Mouse (Mus musculus): ENCODE results near the gene Tasp1. TPM values are rescaled to one million over a fixed set of nuclear protein-coding genes. Genes with fewer than 3 reads are reported as not detected.
"Not testable (repeated sequence)": the region's sequence is repeated elsewhere in the genome, so short reads cannot be mapped to it uniquely, and the experiment has no call there.

Tasp1 gene
- total RNA-seq, 2 experiments from 2014 or later: 29.6 to 30.6 TPM

DNA sequence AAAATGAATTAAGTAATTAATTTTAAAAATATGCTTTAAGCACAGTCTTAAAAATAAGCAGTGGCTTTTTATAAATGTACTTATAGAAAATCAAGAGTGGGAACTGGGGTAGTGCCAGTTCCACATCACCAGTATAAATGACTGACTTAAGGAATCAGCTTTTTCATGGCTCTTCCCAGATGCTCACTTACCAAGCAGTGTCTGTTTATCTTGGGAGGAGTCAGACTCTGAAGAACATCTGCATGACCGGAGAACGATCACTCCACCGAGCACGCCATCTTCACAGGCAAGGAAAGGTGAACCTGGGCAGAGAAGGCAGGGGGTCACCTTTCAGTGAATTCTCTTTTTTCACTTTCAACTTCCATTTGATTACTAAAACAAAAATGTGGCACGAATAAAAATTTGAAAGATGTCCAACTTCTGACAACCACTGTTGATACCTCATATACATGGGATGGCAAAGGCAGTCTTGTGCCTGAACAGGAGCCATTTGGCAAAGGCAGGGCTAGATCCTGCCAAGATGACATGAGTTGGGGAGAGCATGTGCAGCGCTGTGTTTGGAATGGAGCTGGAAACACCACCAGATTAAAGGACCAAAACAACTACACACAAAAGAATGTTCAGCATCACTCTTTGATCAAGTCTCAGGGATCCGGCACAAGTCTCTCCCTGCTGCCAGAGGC, 182.9 kb downstream of the Tasp1 start:
- DNase-seq: peak; percentile 59 to 60

DNA sequence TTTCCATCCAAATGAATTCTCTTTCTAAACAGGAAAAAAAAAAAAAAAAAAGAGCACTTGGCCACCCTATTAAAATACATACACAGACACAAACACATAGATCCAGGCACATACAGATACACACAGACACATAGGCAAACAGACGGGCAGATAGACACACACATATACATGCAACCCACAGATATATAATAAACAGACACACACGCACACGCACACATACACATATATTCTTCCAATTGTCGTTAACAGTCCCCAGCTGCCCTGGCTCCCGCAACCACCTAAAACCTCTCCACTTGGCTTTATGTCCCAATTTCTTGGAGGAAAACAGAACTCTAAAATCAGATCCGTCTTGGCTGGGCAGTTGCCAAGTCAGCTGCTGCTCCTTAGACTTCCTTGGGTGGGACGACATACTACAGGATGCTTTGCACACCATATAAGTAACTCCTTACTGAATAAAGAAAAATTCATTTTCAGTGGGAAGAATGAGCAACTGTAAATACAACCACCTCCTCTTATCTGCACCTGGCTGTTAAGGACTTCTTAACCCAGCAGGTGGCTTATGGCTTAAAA, 188.5 kb downstream of the Tasp1 start:
- DNase-seq: no peak

GRCm38 (mm10) chr2:139875876-139876275, 190.7 kb downstream of the Tasp1 start:
- no peak for DNase-seq

GRCm38 (mm10) chr2:139874173-139874572, 192.4 kb downstream of the Tasp1 start:
- DNase-seq: no peak

DNA sequence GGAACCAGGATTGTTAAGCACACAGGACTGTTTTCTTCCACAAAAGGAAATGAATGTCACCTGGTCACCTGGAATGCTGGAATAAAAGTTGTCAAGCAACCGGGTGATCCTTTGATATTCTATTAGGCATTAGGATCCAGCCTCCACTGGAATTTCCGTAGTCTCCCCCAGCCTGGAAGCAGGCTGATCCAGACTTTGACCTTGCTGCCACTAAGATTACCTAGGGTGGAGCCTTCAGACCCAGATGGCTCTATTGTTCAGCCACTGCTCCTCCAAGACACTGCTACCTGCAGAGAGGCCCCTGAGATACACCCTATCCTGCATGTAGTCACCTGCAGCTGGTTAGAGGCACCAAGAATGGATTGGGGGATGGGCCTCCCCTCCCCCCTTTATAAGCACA, 192.8 kb downstream of the Tasp1 start:
- DNase-seq: no peak

- DNase-seq: not testable (repeated sequence)
Measured at GRCm38 (mm10) chr2:139869071-139869470, 197.5 kb downstream of the Tasp1 start.

DNA sequence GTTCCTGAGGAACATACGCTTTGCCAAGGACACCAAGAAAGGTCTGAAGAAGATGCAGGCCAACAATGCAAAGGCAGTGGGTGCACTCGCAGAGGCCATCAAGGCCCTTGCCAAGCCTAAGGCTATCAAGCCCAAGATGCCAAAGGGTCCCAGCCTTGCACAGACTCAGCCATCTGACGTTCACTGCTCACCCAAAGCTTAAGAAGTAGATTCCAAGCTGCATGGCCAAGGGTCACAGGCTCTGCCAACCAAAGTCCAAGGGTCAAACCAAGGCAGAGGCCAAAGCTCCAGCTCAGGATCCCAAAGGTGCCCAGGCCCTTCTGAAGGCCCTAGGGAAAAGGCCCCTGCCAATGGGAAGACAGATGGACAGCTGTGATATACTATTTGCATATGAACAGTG, 203.2 kb downstream of the Tasp1 start:
- not testable (repeated sequence) for DNase-seq

- DNase-seq: no peak
Measured at GRCm38 (mm10) chr2:139860133-139860494, 206.5 kb downstream of the Tasp1 start.

DNA sequence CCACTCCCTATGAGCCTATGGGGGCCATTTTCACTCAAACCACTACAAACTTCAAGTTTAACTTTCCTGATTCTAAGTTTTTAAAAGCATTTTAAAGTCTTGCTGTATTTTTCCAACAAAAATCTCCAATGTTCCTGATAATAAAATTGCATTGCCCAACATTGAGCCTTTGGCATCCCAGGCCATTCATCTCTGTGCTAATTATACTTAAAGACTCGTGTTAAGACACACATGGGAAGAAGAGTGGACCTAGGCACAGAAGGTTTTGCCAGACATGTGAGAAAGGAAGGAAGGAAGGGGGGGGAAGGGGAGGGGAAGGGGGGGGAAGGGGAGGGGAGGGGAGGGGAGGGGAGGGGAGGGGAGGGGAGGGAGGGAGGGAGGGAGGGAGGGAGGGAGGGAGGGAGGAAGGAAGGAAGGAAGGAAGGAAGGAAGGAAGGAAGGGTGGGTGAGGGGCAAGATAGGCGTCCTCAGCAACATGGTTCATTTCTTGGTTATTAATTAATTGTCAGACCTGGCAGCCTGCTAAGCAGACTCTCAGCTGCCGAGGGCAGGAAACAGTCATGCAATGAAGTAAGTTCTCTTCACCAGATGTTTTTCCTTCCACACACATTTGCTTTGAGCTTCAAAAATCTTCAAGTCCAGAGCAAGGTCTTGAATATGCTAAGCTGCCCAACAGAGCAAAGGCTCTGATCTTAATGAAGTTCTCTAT, 207.0 kb downstream of the Tasp1 start:
- DNase-seq: no peak

DNA sequence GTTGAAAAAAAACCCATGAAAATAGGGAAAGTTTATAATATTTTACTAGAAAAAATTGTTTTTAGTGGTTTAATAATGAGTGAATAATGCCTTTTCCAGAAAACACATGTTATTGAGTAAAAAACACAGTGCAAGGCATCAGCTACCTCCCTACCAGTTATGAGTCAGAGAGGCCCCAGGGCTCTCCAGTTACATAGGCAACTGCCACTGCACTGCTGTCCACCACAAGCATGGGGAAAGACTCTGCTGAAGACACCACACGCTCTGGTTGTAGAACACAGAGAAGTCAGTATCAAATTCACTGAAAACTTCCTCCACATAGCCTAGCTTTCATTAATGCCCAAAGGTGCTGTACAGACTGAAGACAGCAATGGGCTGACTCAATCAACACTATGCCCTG, 217.0 kb downstream of the Tasp1 start:
- no peak for DNase-seq

GRCm38 (mm10) chr2:139841359-139841758, 225.2 kb downstream of the Tasp1 start:
- DNase-seq: no peak

- no peak for DNase-seq
Measured at GRCm38 (mm10) chr2:139840941-139841340, 225.7 kb downstream of the Tasp1 start.

- no peak for DNase-seq
Measured at GRCm38 (mm10) chr2:139821589-139822378, 244.8 kb downstream of the Tasp1 start.

- no peak for DNase-seq
Measured at GRCm38 (mm10) chr2:139817275-139817674, 249.3 kb downstream of the Tasp1 start.

DNA sequence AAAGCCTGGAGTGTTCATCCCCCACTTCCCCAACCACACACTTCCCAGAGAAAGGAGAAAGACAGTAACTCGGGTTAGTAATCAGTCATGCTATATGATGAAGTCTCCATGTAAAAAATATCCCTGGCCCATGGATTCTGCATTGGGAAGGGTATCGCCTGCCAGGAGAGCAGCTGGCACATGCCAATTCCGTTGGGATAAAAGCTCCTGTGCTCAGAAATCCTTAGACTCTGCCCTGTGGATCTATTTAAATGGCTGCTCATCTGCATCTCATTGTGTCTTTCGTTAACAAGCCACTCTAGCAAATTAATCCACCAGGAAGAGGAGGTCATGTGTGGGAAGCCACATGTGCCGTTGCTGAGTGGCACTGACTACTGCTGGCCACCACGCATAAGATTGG, 258.7 kb downstream of the Tasp1 start:
- DNase-seq: no peak

- no peak for DNase-seq
Measured at GRCm38 (mm10) chr2:139804041-139804440, 262.6 kb downstream of the Tasp1 start.

- no peak for DNase-seq
Measured at GRCm38 (mm10) chr2:139792345-139793120, 274.1 kb downstream of the Tasp1 start.

DNA sequence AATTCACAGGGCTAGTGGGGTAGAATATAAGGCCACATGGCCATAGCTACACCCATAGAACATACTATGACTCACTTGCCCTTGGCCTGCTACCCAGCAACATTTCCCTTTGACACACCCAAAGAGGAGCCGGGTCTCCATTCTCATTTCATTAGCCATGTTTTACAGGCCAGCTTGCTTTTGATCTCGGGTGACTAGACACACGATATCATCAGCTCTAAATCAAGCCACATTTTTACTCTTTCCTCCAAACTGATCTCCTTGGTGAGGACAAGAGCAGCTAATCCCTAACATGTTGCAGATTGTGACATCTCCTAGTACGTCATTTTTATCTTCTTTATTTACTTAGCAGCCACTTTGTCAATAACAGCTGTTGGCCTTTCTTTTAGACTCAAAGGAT, 277.9 kb downstream of the Tasp1 start:
- no peak for DNase-seq

DNA sequence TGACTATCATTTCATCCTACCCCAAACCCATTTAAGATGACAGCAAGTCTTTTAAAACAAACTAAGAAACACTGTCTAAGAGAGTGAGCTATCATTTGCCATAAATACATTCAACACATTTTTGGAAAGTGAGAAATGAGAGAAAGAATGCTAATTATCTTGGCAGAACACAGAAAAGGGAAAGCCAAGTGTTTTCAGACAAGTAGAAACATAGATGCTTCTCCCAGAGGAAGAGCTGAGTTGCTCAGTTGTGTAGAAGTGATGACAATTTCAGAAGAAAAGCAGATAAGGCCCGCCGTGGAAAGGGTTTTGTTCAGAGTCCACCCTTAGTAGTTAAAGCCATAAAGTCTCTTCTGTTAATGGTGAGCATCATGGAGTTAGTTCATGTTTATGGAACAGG, 281.7 kb downstream of the Tasp1 start:
- DNase-seq: no peak

DNA sequence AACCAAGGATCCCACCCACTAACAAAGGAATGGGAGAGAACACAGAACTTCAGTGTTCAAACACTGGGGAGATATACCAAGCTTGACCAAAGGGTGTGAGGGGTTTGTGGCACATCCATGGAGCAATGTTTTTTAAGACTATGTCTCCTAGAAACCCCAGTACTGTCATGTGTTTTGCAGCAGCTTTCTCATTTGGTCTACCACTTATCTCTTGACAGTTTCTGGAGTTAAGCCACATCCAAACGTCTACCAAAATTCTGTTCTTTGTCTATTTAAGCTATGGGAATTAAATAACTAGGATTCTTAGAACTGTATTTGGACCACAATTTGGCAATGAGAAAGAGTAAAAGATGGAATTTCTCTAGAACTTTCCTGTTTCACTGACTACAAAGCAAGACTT, 282.1 kb downstream of the Tasp1 start:
- DNase-seq: no peak
